Mouse (Mus musculus) kidney, postnatal 4 days (tissue): ENCODE results near the gene Fam20a.

Source experiments
- DNase-seq, 2 experiments: peaks; one replicate each; pipeline ENCODE4 v3.0.0; 2021; ENCODE audit warnings: mixed read lengths in 2 of 2

Fam20a gene

DNA sequence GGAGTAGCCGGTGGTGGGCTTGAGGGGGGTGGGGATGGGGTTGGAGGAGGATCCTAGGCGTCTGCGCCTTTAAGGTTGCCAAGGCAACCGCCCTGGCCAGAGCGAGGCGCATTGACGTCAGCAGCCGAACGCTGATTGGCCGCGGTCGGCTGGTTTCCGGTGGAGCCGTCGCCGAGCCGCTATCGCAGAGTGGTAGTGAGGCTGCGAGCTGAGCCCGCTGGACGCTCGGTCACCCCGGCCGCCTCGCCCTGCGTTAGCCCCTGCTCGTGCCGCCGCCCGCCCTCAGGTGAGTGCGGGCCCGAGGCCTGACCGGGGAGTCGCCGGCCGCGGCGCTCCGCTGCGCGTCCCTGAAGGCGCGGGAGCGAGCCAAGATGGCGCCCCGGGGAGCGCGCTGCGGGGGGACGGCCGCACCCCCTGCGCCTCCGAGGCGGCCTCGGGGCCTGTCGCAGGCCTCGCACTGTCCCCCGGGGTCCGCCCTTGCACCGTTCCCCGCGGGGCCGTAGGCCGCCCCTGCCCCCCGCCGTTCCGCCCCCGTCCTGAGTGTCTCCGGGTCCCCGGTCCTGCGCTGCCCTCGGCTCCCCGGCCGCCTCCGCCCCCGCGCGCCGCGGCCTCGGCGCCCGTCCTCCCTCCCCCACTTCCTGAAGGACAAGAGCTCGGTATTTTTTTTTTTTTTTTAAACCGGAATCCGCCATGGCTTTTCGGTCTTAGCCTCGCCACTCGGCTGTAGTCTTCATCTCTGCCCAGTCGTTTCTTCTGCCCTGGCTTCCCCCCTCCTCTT lies 71.1 kb downstream of the Fam20a start:
- DNase-seq: peak; percentile 95 to 96

DNA sequence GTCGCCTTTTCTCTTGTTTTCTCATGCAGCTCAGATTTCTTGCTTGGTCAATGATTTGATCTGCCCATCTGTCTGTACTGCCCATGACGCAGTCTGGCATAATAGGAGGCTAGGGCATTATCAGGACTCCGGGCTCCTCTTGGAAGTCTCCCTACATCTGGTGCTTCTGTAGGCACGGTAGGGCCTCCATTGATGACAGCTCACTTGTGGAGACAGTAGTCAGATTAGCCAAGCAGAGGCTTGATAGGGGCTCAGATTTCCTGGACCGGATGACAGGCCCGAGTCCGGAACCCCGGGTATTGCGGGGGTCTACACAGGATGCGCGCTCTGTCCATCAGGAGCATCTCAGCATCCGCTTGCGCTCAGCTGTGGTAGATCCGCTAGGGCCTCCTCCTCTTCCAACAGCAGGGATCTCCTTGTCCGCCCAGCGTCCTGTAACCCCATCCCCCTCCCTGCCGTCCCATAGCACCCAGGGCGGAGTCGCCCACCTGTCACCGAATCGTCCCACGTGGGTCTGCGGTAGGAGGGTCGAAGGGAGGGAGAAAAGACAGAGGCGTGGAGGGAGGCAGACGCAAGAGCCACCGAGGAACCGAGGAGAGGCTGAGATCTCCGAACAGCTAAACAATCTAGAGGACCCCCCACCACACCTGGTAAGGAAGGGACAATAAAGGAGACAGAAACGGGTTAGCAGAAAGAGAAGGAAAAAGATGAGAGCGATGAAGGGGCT lies 71.9 kb downstream of the Fam20a start:
- peak; percentile 80 to 87 for DNase-seq

DNA sequence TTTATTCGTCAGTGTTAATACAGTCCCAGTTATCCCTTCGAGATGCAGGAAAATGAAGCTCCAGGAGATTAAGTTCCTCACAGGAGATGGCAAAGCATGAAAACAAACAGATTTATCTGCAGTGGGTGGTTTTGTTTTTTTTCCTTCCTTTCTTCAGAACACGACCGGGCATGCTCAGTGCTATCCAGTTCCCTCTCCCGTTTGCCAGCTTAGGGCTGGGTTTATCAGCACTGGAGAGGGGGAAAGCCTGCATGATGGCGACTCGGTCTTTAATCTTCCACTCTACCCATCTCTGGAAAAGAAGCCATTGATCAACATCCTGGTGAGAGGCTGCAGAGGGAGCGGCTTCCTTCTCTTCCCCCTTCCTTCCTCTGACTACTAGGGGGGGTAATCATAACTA lies 72.9 kb downstream of the Fam20a start, which contains the start of gene Prkar1a:
TSS of gene Prkar1a (plus strand) at position 200 of the 400 bp plus-strand sequence.
- DNase-seq: no peak

DNA sequence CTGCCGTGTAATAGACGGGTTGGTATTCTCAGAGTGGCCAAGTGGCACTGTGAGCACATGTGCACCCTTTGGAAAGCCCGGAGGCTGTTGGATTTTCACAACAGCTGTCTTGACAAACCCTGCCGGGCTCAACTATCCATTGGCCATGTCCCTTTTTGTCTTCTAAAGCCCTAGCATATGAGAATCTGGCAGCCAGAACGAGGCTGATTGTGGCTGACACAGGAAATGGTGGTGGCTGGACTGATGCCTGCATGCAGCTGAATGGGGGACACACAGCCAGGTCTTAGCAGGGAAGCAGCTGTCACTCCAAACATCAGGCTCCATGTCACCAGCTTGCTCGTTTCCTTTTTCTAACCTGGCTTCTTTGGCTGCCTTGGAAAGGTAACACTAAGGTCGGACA lies 73.6 kb downstream of the Fam20a start:
- peak; percentile 50 to 61 for DNase-seq

DNA sequence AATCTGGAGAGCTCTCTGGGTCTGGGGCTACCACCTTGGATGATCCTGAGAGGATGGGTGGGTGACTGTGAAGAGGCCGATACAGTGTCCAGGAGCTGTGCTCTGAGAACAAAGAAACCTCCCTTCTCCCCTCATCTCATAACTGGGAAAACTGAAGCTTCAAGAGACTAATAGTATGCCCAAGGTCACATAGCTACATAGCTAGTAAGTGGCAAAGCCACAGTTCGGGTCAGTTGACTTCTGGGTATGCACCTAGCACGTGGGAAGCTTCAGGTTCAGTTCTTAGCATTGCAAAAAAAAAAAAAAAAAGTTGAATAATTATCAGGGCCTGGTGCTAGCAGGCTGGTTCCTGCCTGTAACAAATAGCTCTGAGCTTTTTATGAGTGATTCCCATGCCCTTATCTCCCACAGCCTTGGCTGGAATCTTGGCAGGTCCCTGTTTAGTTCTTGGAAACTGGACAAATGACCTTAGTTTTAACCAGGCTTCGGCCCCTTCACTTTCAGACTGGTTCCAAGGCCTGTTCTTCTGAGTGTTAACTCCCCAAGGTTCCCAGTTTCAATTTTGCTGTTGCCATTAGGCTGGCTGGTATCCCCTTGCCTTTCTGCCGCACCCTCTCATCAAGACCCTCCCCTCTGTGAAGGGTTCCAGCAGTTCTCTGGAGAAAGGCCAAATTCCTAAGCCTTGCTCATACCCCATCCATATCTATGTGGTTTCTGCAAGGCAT lies 80.4 kb downstream of the Fam20a start:
- DNase-seq: peak in 1 of 2 experiments; percentile 17

DNA sequence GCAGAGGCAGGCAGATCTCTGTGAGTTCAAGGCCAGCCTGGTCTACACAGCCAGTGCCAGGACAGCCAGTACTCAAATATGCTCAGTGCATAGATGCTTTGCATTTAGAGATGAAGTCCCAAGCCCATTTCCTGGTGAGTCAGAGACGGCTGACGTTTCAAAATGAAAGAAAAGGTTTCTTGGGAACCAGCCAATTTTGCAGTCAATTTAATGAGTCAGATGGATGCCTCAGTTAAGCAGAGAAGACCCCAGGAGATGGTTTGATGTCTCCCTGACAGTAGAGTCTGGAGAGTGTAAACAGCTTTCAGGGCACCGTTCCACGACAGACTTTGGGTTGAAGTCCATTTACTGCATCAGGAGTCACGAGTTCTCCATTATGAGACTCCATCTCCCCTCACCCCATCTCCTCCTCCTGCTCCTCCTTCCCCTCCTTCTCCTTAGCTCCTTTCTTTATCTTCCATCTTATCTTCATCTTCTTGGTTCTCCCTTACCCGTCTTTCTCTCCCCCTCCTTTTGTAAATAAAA lies 86.1 kb downstream of the Fam20a start:
- DNase-seq: peak in 1 of 2 experiments; percentile 13

DNA sequence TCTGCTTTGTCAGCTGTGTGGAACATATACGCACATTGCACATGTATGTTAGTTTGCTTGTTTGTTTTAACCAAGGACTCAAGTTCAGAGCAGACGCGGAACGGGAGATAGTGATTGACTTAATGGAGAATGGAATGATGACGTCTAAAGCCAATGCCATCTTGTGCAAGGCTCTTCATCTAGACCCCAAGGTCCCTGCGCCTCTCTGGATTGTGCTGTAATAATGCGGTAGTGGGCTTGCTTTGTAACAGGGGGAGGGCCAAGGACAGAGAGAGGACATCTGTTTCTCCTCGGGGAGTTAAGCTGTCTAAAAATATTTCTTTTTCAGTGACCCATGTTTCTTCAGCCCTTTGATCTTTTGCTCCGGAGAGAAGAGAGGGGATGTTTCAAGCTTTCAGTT lies 87.2 kb downstream of the Fam20a start:
- DNase-seq: no peak

DNA sequence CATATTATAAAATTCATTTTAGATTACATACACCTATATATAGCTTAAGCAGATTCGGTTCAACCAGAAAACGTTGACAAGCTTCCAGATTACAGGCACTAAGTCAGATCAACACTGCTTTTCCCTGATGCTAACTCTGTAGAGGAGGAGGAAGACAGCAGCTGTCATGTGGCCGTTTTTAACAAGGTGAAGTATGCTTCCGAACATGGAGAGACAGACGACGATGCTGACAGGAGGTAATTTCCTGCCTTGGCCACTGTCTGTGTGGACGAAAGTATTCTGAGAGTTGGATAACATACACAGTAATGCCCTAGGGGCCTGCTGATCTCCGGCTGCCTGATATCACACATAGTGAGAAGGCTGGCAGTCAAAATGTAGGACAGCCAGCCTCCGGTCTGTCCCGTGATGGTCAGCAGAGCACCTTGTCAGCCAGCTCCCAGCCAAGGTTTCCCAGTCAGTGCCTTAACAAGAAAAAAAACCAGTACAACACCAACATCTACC lies 93.0 kb downstream of the Fam20a start:
- no peak for DNase-seq

DNA sequence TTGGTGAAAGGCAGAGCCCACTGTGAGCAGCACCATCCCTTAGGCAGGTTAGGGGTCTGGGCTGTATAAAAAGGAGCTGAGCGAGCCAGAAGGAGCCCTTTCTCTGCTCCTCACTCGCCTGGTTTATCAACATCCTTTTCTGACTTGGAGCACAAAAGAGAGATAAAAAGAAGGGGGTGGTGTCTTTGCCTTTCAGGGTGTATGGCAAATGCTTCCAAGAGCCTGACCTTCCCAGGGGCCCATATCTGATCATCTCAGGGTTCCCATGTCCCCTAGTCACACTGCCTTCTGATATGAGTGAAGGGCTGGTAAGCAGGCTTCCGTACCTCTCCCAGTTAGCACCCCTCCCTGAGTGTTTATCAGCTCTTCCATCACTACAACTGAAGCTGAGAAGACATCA lies 94.0 kb downstream of the Fam20a start:
- no peak for DNase-seq

DNA sequence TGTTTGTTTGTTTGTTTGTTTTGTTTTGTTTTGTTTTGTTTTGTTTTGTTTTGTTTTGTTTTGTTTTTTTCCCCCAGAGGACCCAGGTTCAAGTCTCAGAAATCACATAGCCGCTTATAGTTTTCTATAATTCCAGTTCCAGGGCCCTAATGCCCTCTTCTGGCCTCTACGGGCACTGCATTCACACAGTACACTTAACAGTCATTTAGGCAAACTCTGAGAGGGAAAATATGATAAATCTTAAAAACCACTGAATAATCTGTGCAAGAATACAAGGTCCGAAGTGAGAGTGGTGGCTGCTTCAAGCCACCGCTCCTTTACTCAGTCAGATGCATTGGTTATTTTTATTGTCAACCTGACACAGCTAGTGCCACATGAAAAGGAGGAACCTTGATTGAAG lies 94.4 kb downstream of the Fam20a start:
- DNase-seq: peak; percentile 49 to 56

DNA sequence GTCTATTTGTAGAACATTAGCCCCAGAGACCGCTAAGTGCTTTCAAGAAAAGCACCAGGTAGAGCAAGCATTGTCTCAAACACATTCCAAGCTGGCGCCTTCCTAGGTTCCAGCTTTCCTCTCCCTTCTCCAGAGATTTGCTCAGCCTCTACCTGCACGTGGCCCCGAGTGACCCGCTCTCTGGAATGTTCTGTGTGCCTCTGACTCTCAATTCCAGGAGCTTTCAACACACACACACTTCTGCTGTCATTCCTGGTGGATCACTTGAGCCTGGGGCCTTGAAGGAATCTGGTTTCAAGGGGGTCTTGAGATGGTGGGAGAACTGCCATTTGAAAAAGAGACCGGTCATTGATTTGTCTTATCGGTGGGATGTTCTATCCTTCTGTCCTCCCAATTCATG lies 98.8 kb downstream of the Fam20a start:
- no peak for DNase-seq

DNA sequence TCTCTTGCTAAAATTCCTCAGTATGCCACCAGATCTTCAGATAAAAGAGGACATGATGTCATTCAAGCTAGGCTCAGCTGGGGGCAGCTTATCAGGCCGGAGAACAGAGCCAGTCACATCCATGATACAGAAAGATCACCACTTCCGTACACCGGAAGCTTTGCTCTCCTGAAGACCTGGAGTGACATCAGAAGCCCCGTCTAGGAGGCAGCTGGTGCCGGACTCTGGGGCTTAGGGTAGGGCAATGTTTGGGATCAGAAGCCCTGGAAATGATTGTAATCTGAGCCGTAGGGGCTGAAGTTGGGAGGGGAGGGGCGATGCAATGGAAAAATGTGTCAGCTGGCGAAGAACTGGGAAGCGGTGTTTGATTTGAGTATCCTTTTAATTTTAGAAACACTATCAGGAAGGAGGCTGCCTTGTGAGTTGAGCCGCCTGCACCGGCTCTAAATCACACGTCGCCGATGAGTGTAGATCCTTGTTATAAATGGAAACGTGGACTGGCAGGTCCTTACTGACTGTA lies 99.5 kb downstream of the Fam20a start:
- DNase-seq: peak; percentile 25 to 46

DNA sequence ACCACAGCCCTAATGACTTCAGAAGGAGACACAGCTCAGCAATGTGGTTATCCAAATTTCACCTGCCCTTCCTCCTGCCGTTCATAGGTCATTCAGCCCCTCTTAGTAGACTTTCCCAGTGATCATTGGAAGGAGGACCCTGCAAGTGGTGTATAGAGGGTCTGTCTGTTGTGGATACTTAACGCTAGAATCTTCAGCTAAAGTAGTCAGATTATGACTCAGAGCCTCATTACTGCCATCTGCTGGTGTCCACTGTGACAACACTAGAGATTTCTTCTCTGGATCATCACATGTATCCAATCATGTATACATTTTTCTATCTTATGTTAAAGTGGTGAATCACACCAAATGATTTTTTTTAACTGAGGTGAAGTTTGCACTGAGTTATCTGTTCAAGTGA lies 100.9 kb downstream of the Fam20a start:
- DNase-seq: peak; percentile 72 to 75

DNA sequence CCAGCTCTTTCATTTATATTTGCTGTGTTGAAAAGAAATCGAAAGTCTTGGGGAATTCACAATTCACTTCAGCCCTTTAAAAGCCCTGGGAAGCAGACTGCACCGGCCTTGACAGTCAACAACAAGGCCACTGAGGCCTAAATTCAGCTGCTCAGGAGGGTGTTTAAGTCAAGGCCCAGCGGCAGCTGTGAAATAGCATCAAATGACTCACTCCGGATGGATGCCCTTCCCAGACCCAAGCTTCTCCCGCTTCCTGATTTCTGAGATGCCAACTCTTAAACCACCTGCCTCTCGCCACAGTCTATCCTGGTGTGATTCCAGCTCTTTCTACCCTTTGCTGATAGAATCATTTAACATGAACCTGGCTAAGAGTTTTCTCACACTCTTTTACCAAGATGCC lies 101.7 kb downstream of the Fam20a start:
- no peak for DNase-seq
